Mouse (Mus musculus) testis, adult 2 months (tissue): ENCODE measurements at regions not wholly inside any gene's neighbourhood (a gene's known extent, or its start where the extent isn't known, plus 50 kb on each side); places are given as distances from the start of the nearest gene placed in this dataset.

ENCODE experiments used
- H3K27ac ChIP-seq: fragments of 200-500 bp; 2 replicates; pipeline ENCODE4 v1.5.1; 2012; ENCODE audit warnings: low read depth, low read length; ENCODE audit not compliant: control insufficient read depth, insufficient read depth
- H3K27me3 ChIP-seq: fragments of 200-500 bp; 2 replicates; pipeline ENCODE4 v1.6.1; 2012; ENCODE audit warnings: mild to moderate bottlenecking, low read length, moderate library complexity; ENCODE audit not compliant: control insufficient read depth, insufficient read depth
- H3K36me3 ChIP-seq: fragments of 200-500 bp; 2 replicates; pipeline ENCODE4 v1.6.1; 2012; ENCODE audit warnings: mild to moderate bottlenecking, low read length; ENCODE audit not compliant: control insufficient read depth, insufficient read depth
- H3K4me1 ChIP-seq: fragments of 200-500 bp; 2 replicates; pipeline ENCODE4 v1.6.1; 2012; ENCODE audit warnings: low read length; ENCODE audit not compliant: control insufficient read depth, insufficient read depth
- H3K4me3 ChIP-seq: fragments of 200-500 bp; 2 replicates; pipeline ENCODE4 v1.5.1; 2012; ENCODE audit warnings: low read depth, mild to moderate bottlenecking, low read length, moderate library complexity, mixed read lengths; ENCODE audit not compliant: control insufficient read depth
- CTCF ChIP-seq: fragments of 200-500 bp; IDR thresholded peaks from 2 replicates; pipeline ENCODE4 v1.5.1; 2012; ENCODE audit warnings: low read depth, mild to moderate bottlenecking, inconsistent platforms, low read length, moderate library complexity; ENCODE audit not compliant: control insufficient read depth, insufficient read depth, insufficient replicate concordance
- POLR2A ChIP-seq: fragments of 200-500 bp; IDR thresholded peaks from 2 replicates; pipeline ENCODE4 v1.6.1; 2012; ENCODE audit warnings: low read depth, mild to moderate bottlenecking, inconsistent platforms, low read length, moderate library complexity; ENCODE audit not compliant: control insufficient read depth

- TF ChIP-seq POLR2A (no peak), CTCF (no peak)
- H3K4me3 ChIP-seq = peak overlapping the region; percentile 3; the same call in 1 of the 2 replicates
- H3K4me1 ChIP-seq = peaks cover 6% of the 10 kb centered on the region
- H3K27ac ChIP-seq = no peak overlapping the region
- H3K36me3 ChIP-seq = no peaks in the 10 kb centered on the region
- no peaks in the 10 kb centered on the region for H3K27me3 ChIP-seq
These were observed 132.0 kb upstream of the Med13l start for GRCm38 (mm10) chr5:118428323-118429095.

- no peak overlapping the region for H3K4me3 ChIP-seq
- no peak overlapping the region for H3K27ac ChIP-seq
- no peak for TF ChIP-seq CTCF
- no peak for TF ChIP-seq POLR2A
- no peaks in the 10 kb centered on the region for H3K27me3 ChIP-seq
- peaks cover 6% of the 10 kb centered on the region for H3K4me1 ChIP-seq
- H3K36me3 ChIP-seq = no peaks in the 10 kb centered on the region
These were observed 126.9 kb upstream of the Med13l start for GRCm38 (mm10) chr5:118433599-118433998.

- Histone ChIP-seq H3K4me3 (no peak overlapping the region), H3K4me1 (peaks cover 5% of the 10 kb centered on the region), H3K27ac (no peak overlapping the region), H3K27me3 (no peaks in the 10 kb centered on the region), H3K36me3 (no peaks in the 10 kb centered on the region)
- TF ChIP-seq POLR2A (no peak), CTCF (no peak)
These were observed 125.5 kb upstream of the Med13l start for GRCm38 (mm10) chr5:118434718-118435555.

- Histone ChIP-seq H3K4me3 (no peak overlapping the region), H3K27ac (no peak overlapping the region), H3K27me3 (no peaks in the 10 kb centered on the region), H3K4me1 (peaks cover 5% of the 10 kb centered on the region), H3K36me3 (no peaks in the 10 kb centered on the region)
- TF ChIP-seq CTCF (no peak), POLR2A (no peak)
These were observed 124.9 kb upstream of the Med13l start for GRCm38 (mm10) chr5:118435556-118435950.

GRCm38 (mm10) chr5:118436035-118436434 is 124.4 kb upstream of the Med13l start:
- Histone ChIP-seq H3K4me1 (peaks cover 5% of the 10 kb centered on the region), H3K36me3 (no peaks in the 10 kb centered on the region), H3K4me3 (no peak overlapping the region), H3K27ac (no peak overlapping the region), H3K27me3 (no peaks in the 10 kb centered on the region)
- no peak for TF ChIP-seq CTCF
- no peak for TF ChIP-seq POLR2A

- Histone ChIP-seq H3K4me1 (peaks cover 5% of the 10 kb centered on the region), H3K27ac (no peak overlapping the region), H3K4me3 (no peak overlapping the region), H3K36me3 (no peaks in the 10 kb centered on the region), H3K27me3 (no peaks in the 10 kb centered on the region)
- TF ChIP-seq CTCF (no peak), POLR2A (no peak)
These were observed 123.8 kb upstream of the Med13l start for GRCm38 (mm10) chr5:118436474-118437306.

GRCm38 (mm10) chr5:118437307-118437610 is 123.2 kb upstream of the Med13l start:
- Histone ChIP-seq H3K36me3 (no peaks in the 10 kb centered on the region), H3K4me3 (no peak overlapping the region), H3K4me1 (peaks cover 5% of the 10 kb centered on the region), H3K27ac (no peak overlapping the region), H3K27me3 (no peaks in the 10 kb centered on the region)
- TF ChIP-seq CTCF (no peak), POLR2A (no peak)
